Comparison of ENCODE assay signal across 20 mouse cellular contexts in genomic region chr11:116466141-116466540, GRCm38 (mm10). TPM values are rescaled to one million over a fixed set of nuclear protein-coding genes. Genes with fewer than 3 reads are reported as not detected.
"Had no signal": no experiment of that assay in that cellular context is flagged by ENCODE, and none has a peak within 500 bp of the region (broad histone marks: within the 10 kb centered on the region; RNA-seq: fewer than 3 reads in every experiment).

Gene Qrich2 (minus strand): TSS chr11:116466241.

- H3K27ac ChIP-seq: neural tube, embryonic 12.5 days; neural tube, embryonic 13.5 days; neural tube, embryonic 15.5 days; stomach, embryonic 15.5 days; stomach, postnatal 0 days had no signal

- DNase-seq: retina, postnatal 1 day; right cerebral cortex, adult 18-20 months; right cerebral cortex, postnatal 14 days; right cerebral cortex, postnatal 25 days; right cerebral cortex, postnatal 4 days; spleen, adult 18-20 months; thymus, adult 18-20 months; thymus, adult 2 months; thymus, postnatal 14 days; thymus, postnatal 25 days; thymus, postnatal 36 days; thymus, postnatal 4 days had no signal

- H3K4me1 ChIP-seq: stomach, embryonic 15.5 days had no signal

- H3K9me3 ChIP-seq: neural tube, embryonic 12.5 days; neural tube, embryonic 13.5 days; neural tube, embryonic 15.5 days; stomach, embryonic 15.5 days had no signal

- H3K27me3 ChIP-seq: neural tube, embryonic 12.5 days; neural tube, embryonic 13.5 days; neural tube, embryonic 15.5 days; stomach, embryonic 15.5 days had no signal

- H3K4me3 ChIP-seq: neural tube, embryonic 12.5 days; neural tube, embryonic 13.5 days; neural tube, embryonic 15.5 days; stomach, embryonic 15.5 days had no signal

RNA-seq across cellular contexts. Expression of gene Qrich2, which starts in this region (rescaled TPM):
- total RNA-seq: neutrophil, adult 5-6 weeks had no signal
- polyA plus RNA-seq: neural tube, embryonic 12.5 days; neural tube, embryonic 13.5 days; neural tube, embryonic 14.5 days; neural tube, embryonic 15.5 days; stomach, embryonic 14.5 days had no signal
